Mouse (Mus musculus) stomach, embryonic 15.5 days (tissue): Measurements from ENCODE around the gene Noa1. TPM values are rescaled to one million over a fixed set of nuclear protein-coding genes. Genes with fewer than 3 reads are reported as not detected.

ENCODE experiments used
- ATAC-seq: fragments of 200-750 bp; cut with Nextera tagmentation; 2 replicates; pipeline ENCODE4 v1.8.0; 2017; ENCODE audit warnings: low read depth, moderate number of reproducible peaks, moderate TSS enrichment; ENCODE audit not compliant: insufficient read depth, low FRiP score
- H3K27ac ChIP-seq: fragments of 300-500 bp; sonication (generic); 2 replicates; pipeline ENCODE4 v1.5.1; 2015; ENCODE audit warnings: mild to moderate bottlenecking, inconsistent platforms
- H3K27me3 ChIP-seq: fragments of 300-500 bp; sonication (generic); replicated peaks from 2 replicates; pipeline ENCODE4 v1.6.1; 2015; ENCODE audit warnings: inconsistent platforms
- H3K36me3 ChIP-seq: fragments of 300-500 bp; sonication (generic); 2 replicates; pipeline ENCODE4 v1.6.1; 2015; ENCODE audit warnings: inconsistent platforms
- H3K4me1 ChIP-seq: fragments of 300-500 bp; sonication (generic); 2 replicates; pipeline ENCODE4 v1.6.1; 2015; ENCODE audit warnings: inconsistent platforms
- H3K4me2 ChIP-seq: fragments of 300-500 bp; sonication (generic); 2 replicates; pipeline ENCODE4 v1.6.1; 2015; ENCODE audit warnings: mild to moderate bottlenecking, inconsistent platforms
- H3K4me3 ChIP-seq: fragments of 300-500 bp; sonication (generic); replicated peaks from 2 replicates; pipeline ENCODE4 v1.5.1; 2015; ENCODE audit warnings: inconsistent platforms
- H3K9ac ChIP-seq: fragments of 300-500 bp; sonication (generic); 2 replicates; pipeline ENCODE4 v1.6.1; 2015; ENCODE audit warnings: inconsistent platforms
- H3K9me3 ChIP-seq: fragments of 300-500 bp; sonication (generic); 2 replicates; pipeline ENCODE4 v1.6.1; 2016; ENCODE audit warnings: inconsistent platforms
- WGBS: fragments of 180-500 bp; shearing (Covaris S2); methylation state at CpG from one replicate; pipeline ENCODE4 v1.1.7; 2015; 5-methylcytosine and 5-hydroxymethylcytosine counted together
- polyA plus RNA-seq: library from polyadenylated mRNA; unstranded; fragments of >200 nt; fragmentation: Nextera tagmentation; extraction: Ambion mirVana; gene quantifications from 2 replicates; pipeline ENCODE4 v1.2.1, GENCODE M21; 2015

The Noa1 gene
- polyA plus RNA-seq = 32.0 and 32.2 TPM in 2 replicates

DNA sequence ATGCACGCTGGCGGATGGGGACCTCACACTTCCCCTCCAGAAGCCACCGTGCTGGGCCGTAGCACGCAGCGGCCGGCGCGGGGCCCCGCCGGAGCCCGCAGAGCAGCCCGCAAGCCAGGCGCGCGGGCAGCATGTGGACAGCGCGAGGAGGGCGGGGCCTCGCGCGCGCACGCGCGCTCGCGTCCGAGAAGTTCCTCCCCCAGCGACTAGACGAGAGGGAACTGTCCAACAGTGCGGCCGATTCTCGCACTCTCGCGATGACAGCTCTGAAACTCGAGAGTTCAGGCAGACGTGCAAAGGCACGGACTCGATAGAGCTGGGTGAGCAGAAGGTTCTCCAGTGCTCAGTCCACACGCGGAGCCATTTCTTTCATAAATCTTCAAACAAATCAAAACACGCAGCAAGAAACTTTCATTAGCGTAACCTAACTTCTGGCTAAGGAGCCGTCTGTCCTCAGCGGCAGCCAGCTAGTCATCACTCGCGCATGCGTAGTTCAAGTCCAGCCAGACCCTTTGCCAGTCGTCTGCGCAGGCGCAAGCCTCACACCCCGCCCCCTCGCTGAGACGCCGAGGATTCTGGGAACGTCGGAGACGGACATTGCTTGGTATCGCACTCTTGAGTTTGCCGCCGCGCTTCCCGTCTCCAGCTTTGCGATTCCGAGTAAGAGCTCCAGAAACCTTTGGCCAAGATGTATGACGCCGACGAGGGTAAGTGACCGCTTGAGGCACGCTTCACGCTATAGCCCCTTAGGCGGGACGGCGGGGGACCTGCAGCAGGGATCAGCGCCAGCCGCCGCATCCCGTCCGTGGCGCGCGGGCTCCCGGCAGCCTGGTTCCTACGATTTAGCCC, at the start of gene Noa1, which contains the start of gene Polr2b:
Gene Noa1 (minus strand): TSS at position 161 of the 849 bp plus-strand sequence.
Gene Polr2b (plus strand): TSS at position 224 of the 849 bp plus-strand sequence.
- ATAC-seq = peak; percentile 96
- WGBS = under 1% methylated on average over 79 of the region's 85 CpGs
- no peaks in the 10 kb centered on the region for H3K9me3 ChIP-seq

DNA sequence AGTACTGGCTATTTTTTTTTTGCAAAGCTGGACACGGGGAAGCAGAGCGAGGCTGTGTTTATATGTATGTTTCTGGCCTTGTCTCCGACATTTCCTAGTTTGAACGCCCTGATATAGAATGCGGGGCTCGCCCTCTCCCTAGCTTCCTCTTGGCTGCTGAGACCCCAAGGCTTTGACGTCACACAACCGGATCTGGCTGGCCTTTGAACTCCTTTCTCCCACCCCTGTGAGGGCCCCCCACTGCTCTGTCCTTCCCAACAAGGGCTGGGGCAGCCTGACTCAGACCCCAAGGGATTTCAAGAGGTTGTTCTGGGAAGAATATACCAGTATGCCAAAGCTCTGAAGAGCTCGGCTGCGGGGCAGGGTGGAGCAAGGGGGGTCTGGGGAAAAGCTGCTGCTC, 48.5 kb upstream of the Noa1 start:
- Histone ChIP-seq H3K9me3 (no peaks in the 10 kb centered on the region), H3K4me2 (peak overlapping the region; percentile 59), H3K27ac (peak overlapping the region; percentile 90), H3K36me3 (no peaks in the 10 kb centered on the region), H3K9ac (no peak overlapping the region), H3K4me3 (peak overlapping the region; percentile 42), H3K4me1 (peaks cover 27% of the 10 kb centered on the region; the same call in 1 of the 2 replicates), H3K27me3 (no peaks in the 10 kb centered on the region)
- peak; percentile 65 for ATAC-seq
- 3% methylated on average over 10 of the region's 10 CpGs for WGBS

More for the DNA sequence above, at the start of gene Noa1, which contains the start of gene Polr2b:
- Histone ChIP-seq H3K4me1 (peaks cover 17% of the 10 kb centered on the region), H3K4me3 (peak within 1 kb of the TSS; percentile 92), H3K27me3 (no peaks in the 10 kb centered on the region), H3K9ac (peak within 1 kb of the TSS; percentile 92), H3K4me2 (peak within 1 kb of the TSS; percentile 93), H3K27ac (peak within 1 kb of the TSS; percentile 92), H3K36me3 (peaks cover 20% of the 10 kb centered on the region; the same call in 1 of the 2 replicates)

DNA sequence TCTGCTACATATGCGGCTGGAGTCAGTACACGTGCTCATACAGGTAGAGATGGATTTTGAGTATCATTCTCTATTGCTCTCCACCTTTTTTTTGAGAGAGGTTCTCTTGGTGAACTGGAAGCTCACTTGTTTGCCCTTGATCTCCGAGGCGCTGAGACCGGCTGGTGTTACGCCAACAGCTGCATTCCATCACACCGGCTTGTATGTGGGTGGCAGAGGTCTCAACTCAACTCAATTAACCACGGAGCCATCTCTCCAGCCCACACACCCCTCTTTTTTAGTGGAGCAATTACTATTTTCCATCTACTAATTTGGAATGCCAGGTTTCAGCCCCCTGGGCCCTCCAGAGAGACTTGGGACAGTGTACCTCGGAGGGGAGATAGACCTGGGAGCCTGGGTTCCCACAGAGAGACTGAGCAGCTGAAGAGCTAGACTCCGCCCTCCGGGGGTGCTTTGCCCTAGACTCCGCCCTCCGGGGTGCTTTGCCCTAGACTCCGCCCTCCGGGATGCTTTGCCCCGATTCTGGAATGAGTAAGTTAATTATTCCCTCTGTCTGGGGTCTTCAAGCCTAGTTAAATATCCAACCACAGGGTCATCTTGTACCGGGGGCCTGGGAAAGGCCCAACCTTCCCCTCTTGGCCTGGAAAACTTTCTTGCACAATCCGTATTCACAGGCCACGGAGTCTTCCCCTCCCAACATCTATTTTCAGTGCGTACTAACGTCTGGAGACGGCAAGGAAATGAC, 47.7 kb upstream of the Noa1 start:
- peak overlapping the region; percentile 90 for H3K27ac ChIP-seq
- H3K27me3 ChIP-seq = no peaks in the 10 kb centered on the region
- H3K4me2 ChIP-seq = peak overlapping the region; percentile 59
- 15% methylated on average over 22 of the region's 22 CpGs for WGBS
- ATAC-seq = peak; percentile 76
- peak overlapping the region; percentile 42 for H3K4me3 ChIP-seq
- H3K4me1 ChIP-seq = peaks cover 27% of the 10 kb centered on the region; the same call in 1 of the 2 replicates
- H3K9ac ChIP-seq = no peak overlapping the region
- no peaks in the 10 kb centered on the region for H3K36me3 ChIP-seq
- H3K9me3 ChIP-seq = no peaks in the 10 kb centered on the region

DNA sequence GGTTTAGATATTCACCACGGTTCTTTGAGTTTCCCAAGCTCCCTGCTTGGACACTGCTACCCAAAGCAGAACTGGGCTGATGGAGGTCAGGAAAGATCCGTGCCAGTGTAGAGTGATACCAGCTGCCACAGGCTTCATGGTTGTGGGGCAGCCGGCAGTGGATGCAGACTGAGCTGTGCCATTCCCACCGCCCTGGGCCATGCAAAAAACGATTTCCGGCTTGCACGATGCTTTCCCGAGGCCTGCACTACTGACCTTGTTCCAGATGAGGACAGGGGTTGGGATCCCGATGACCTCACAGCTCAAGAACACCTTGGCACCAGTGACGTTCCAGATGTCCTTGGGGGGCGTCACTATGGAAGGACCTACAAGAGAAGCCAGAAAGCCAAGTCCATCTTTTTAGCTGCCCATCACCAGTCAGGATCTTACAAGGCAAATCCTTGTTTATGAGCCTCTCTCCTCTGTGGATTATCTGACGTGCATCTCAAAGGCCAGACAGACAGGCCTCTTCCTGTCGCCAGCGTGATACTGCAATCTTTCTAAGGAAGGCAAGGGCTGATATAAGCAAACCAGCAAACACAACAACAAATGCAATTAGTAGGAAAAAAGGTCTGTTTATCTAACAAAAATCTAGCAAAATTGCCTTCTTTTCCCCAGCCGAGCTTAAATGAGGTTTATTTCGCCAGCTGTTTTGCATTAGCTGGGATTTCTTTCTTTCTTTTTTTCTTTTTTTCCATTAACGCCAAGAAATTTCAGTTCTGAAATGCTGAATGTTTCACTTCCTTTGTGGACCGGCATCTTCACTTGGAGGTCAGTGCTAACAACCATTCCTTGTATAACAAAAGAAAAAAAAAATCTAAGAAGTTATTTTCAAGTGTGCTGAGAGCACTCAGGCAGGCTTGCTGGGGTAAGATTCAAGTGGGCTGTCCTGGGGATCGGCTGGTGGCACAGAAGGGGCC, 45.7 kb upstream of the Noa1 start:
- Histone ChIP-seq H3K4me1 (peaks cover 27% of the 10 kb centered on the region; the same call in 1 of the 2 replicates), H3K9me3 (no peaks in the 10 kb centered on the region), H3K27ac (peak overlapping the region; percentile 83), H3K4me2 (no peak overlapping the region; the same call in 1 of the 2 replicates), H3K9ac (no peak overlapping the region), H3K27me3 (no peaks in the 10 kb centered on the region), H3K36me3 (no peaks in the 10 kb centered on the region; the same call in 1 of the 2 replicates), H3K4me3 (no peak overlapping the region)
- 68% methylated on average over 19 of the region's 19 CpGs for WGBS
- ATAC-seq = no peak

DNA sequence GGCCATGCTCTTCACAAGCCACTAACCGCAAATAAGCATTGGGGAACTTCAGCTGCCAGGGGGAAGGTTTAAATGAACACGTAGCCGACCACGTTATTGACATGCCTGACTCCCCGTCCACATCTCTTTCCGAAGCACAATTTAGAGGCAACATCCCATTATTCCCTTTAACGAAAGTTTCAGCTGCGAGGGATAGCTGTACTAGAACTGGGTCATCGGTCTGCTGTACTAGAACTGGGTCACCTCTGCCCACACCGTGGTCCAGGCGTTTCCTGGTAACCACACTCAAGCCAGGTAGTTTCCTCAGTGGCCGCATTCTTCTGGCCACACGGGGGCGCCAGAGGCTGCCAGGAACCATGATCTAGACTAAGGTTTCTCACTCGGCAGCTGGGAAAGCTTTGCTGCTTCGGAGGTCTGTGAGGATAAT, 44.5 kb upstream of the Noa1 start:
- 7% methylated on average over 16 of the region's 16 CpGs for WGBS
- ATAC-seq = no peak

DNA sequence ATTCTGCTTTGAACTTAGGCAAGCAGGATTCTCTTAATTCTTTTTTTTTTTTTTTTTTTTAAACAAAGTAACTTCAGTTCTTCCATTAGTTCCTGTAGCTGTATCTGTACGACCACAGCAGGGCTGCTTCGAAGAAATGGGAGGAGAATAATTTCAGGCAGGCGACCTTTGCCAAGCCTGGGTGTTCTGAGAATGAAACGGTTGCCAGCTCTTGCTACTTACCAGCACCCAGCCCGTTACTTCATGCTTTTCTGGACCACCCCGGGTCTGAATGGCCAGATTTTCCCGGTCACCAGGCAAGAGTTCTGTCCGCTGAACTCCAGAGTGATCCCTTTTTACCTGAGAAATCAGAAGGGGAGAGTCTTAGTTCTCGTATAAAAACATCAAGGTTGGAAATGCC, 41.8 kb upstream of the Noa1 start:
- no peak overlapping the region for H3K4me2 ChIP-seq
- H3K4me3 ChIP-seq = no peak overlapping the region
- H3K9ac ChIP-seq = no peak overlapping the region
- ATAC-seq = no peak
- 76% methylated on average over 9 of the region's 9 CpGs for WGBS
- peaks cover 14% of the 10 kb centered on the region; the same call in 1 of the 2 replicates for H3K4me1 ChIP-seq
- H3K36me3 ChIP-seq = peaks cover 22% of the 10 kb centered on the region
- H3K27ac ChIP-seq = no peak overlapping the region
- H3K27me3 ChIP-seq = no peaks in the 10 kb centered on the region
- no peaks in the 10 kb centered on the region for H3K9me3 ChIP-seq

More for the DNA sequence above, 44.5 kb upstream of the Noa1 start:
- Histone ChIP-seq H3K27ac (peak overlapping the region; percentile 59; the same call in 1 of the 2 replicates), H3K9me3 (no peaks in the 10 kb centered on the region), H3K4me3 (no peak overlapping the region; the same call in 1 of the 2 replicates), H3K27me3 (no peaks in the 10 kb centered on the region), H3K4me1 (peaks cover 27% of the 10 kb centered on the region; the same call in 1 of the 2 replicates), H3K9ac (no peak overlapping the region), H3K4me2 (peak overlapping the region; percentile 45), H3K36me3 (peaks cover under 1% of the 10 kb centered on the region)

DNA sequence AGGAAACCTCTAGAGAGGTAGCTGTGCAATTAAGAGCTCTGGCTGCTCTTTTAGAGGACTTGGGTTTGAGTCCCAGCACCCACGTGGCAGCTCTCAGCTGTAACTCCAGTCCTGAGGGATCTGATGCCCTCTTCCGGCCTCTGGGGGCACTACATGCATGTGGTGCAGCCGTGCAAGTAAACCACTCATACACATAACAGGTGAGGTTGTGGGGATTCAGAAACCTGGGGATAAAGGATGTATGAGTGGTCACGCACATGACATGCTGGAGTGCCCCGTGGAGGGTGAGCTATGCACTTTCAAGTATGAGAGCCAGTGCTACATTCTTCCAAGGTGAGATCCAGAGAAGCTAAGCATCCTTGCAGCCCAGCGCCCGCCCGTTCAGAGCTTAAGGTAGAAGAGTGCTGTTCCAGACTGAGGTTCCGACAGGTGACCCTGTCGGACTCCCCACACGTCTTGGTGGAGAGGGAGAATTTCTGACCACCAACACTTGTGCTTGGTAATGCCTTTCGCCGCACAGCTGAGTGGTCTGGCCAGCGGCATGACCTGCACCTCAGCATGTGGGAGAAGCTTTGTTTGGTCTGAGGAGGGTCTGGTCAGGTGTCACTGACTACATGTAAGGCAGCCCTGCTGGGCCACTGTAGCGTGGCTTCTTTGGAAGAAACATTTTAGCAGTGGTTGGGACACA, 40.2 kb upstream of the Noa1 start:
- Histone ChIP-seq H3K36me3 (peaks cover 34% of the 10 kb centered on the region), H3K4me1 (0 out of 2 replicates have a peak, but pooled peaks cover 7% of the 10 kb centered on the region), H3K4me2 (no peak overlapping the region), H3K9ac (no peak overlapping the region), H3K4me3 (no peak overlapping the region), H3K27ac (no peak overlapping the region), H3K27me3 (no peaks in the 10 kb centered on the region), H3K9me3 (no peaks in the 10 kb centered on the region)
- WGBS = 90% methylated on average over 15 of the region's 15 CpGs
- ATAC-seq = no peak

DNA sequence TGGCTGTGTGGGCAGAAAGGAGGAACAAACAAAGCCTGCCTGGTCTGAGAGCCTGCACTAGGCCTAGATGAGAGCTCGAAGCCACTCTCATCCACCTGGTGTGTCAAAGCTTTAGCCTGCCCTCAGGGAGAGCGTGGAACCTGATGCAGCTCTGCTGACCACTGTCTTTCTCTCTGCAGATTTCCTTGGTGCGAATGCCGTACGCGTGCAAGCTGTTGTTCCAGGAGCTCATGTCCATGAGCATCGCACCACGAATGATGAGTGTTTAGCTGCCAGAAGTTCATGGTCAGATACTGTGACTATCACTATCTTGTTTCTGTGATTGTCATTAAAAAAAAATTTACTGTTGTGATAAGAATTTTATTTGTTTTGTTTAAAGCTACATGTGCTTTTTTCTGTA, 39.0 kb upstream of the Noa1 start:
- Histone ChIP-seq H3K4me1 (no peaks in the 10 kb centered on the region), H3K27me3 (no peaks in the 10 kb centered on the region), H3K9ac (no peak overlapping the region), H3K4me3 (no peak overlapping the region), H3K4me2 (no peak overlapping the region), H3K36me3 (peaks cover 42% of the 10 kb centered on the region), H3K27ac (no peak overlapping the region), H3K9me3 (no peaks in the 10 kb centered on the region)
- 92% methylated on average over 8 of the region's 8 CpGs for WGBS
- ATAC-seq = no peak

DNA sequence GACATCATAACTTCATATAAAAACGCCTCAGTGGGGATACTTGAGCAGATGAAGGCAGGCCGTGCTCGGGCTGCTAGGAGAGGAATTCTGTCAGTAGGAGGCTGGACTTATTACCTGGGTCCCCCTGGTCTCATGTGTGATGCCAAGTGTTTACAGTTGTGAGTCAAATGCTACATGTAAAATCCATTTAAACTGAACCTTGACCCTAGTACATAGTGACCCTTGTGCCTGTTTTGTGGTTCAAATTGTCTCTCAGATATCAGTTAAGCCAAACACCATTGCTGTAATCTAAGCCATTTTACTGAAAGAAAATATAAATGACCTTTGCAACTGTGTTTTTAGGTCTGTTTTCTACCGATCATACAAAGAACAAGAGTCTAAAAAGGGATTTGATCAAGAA, 30.1 kb upstream of the Noa1 start:
- Histone ChIP-seq H3K27me3 (no peaks in the 10 kb centered on the region), H3K4me1 (no peaks in the 10 kb centered on the region), H3K4me2 (no peak overlapping the region), H3K9me3 (no peaks in the 10 kb centered on the region), H3K27ac (no peak overlapping the region), H3K9ac (no peak overlapping the region), H3K36me3 (peaks cover 63% of the 10 kb centered on the region), H3K4me3 (no peak overlapping the region)
- 82% methylated on average over 4 of the region's 4 CpGs for WGBS
- no peak for ATAC-seq

DNA sequence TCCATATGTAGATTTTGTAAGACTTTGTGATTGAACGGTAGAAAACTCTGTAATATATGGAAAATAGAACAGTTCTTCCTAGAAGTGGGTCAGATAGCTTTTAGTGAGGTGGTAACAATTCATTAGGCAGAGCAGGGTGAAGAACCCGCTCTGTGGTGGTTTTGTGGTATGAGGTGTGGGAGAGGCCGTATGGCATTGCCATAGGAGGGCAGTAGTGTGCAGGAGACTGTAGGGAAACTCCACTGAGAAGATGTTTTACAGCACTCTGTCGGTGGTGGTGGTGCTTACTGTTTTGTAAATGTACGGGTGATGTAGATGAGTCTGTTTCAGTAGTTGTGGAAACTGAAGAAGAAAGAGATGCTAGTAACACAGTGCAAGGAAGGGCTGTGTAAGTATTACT, 20.3 kb upstream of the Noa1 start:
- H3K4me2 ChIP-seq = no peak overlapping the region
- no peak overlapping the region for H3K27ac ChIP-seq
- H3K9ac ChIP-seq = no peak overlapping the region
- H3K9me3 ChIP-seq = no peaks in the 10 kb centered on the region
- no peaks in the 10 kb centered on the region for H3K4me1 ChIP-seq
- H3K4me3 ChIP-seq = no peak overlapping the region
- no peak for ATAC-seq
- no peaks in the 10 kb centered on the region for H3K27me3 ChIP-seq
- peaks cover 46% of the 10 kb centered on the region for H3K36me3 ChIP-seq
- 76% methylated on average over 5 of the region's 5 CpGs for WGBS
